Mouse (Mus musculus): ENCODE data around the gene Mtg2. TPM values are rescaled to one million over a fixed set of nuclear protein-coding genes. Genes with fewer than 3 reads are reported as not detected.
A peak's percentile ranks its signal among the peaks of the same experiment; 100 is the strongest.

Mtg2 gene
- polyA plus RNA-seq (2015; fragmentation: Nextera tagmentation; extraction: Ambion mirVana) = 30.3 and 34.8 TPM in 2 replicates

DNA sequence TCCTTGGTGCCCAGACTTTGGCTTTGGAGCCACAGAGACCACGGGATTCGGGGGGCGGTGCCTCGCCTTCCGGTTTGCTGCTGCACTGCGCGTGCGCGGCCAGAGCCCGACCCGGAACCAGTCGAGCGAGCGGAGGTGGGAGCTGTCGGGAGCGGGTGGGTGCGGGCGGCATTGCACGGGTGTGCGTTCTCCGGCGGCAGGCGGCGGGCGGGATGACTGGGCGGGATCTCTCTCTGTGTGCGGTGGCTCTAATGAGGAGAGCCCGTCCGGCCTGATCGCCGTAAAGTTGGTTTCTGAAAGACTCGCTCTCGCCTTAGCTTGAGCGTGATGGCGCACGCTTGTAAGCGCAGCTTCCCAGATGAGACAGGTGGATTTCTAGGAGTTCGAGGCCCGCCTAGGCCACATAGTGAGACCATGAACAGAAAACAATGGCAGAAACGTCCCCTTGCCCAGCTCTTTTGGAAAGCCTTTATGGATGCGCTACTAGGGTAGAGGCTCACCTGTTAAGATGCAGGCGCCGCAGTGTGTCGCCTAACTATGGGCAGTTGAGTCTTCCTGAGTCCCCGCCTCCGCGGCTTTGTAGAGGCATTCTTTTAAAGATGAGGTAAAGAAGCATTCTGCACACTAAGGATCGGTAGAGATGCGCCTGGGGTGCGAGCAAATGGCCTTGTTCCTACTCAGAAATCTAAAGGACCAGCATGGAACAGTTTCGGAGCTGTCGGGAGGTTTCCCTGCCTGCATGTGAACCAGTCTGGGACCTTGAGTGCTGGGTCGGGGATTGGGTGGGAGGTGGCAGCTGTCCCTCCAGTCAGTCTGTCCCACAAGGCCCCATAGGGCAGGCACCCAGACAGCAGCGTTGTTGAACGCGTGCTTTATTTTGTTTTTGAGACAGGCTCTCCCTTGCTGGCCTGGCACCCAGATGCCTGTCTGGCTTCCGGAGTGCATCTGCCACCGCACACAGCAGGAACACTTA is at the start of gene Mtg2:
Mtg2 (plus strand) TSS at position 108 of the 973 bp plus-strand sequence.
- H3K27ac ChIP-seq (replicated peaks) = peak within 1 kb of the TSS; percentile 92
- peaks cover 15% of the 10 kb centered on the region for H3K4me1 ChIP-seq (replicated peaks)
- peak within 1 kb of the TSS; percentile 78 for H3K9ac ChIP-seq
- peak within 1 kb of the TSS; percentile 93 for H3K4me2 ChIP-seq
- 3% methylated on average over 58 of the region's 58 CpGs for WGBS
- ATAC-seq (ENCODE audit: low FRiP score, low read depth) = peak; percentile 97
- H3K9me3 ChIP-seq = no peaks in the 10 kb centered on the region
- peaks cover 19% of the 10 kb centered on the region for H3K36me3 ChIP-seq
- no peaks in the 10 kb centered on the region for H3K27me3 ChIP-seq
- peak within 1 kb of the TSS; percentile 70 for H3K4me3 ChIP-seq

- H3K4me1 ChIP-seq (replicated peaks) = peaks cover 1% of the 10 kb centered on the region
- no peak overlapping the region for H3K27ac ChIP-seq (replicated peaks)
- H3K9me3 ChIP-seq = no peaks in the 10 kb centered on the region
- H3K36me3 ChIP-seq = no peaks in the 10 kb centered on the region
- H3K9ac ChIP-seq = no peak overlapping the region
- no peak for ATAC-seq (ENCODE audit: low FRiP score, low read depth)
- no peak overlapping the region for H3K4me2 ChIP-seq
- WGBS = 88% methylated on average over 8 of the region's 8 CpGs
- H3K27me3 ChIP-seq = peaks cover 12% of the 10 kb centered on the region
- no peak overlapping the region for H3K4me3 ChIP-seq
Measured at GRCm38 (mm10) chr2:180020919-180021318, 49.5 kb upstream of the Mtg2 start.

GRCm38 (mm10) chr2:180022751-180023150 is 47.6 kb upstream of the Mtg2 start:
- Histone ChIP-seq H3K9ac (no peak overlapping the region), H3K27ac (replicated peaks) (no peak overlapping the region), H3K4me3 (no peak overlapping the region), H3K9me3 (no peaks in the 10 kb centered on the region), H3K4me2 (no peak overlapping the region), H3K27me3 (peaks cover 12% of the 10 kb centered on the region), H3K4me1 (replicated peaks) (peaks cover 20% of the 10 kb centered on the region), H3K36me3 (no peaks in the 10 kb centered on the region)
- 67% methylated on average over 6 of the region's 6 CpGs for WGBS
- ATAC-seq (ENCODE audit: low FRiP score, low read depth) = no peak

GRCm38 (mm10) chr2:180024401-180025098 is 45.8 kb upstream of the Mtg2 start, which contains the start of gene Lsm14b:
TSS of gene Lsm14b (plus strand) at chr2:180024987.
- H3K9me3 ChIP-seq = no peaks in the 10 kb centered on the region
- peaks cover 12% of the 10 kb centered on the region for H3K27me3 ChIP-seq
- under 1% methylated on average over 57 of the region's 80 CpGs for WGBS
- peaks cover 17% of the 10 kb centered on the region for H3K36me3 ChIP-seq
- peak within 1 kb of the TSS; percentile 90 for H3K4me2 ChIP-seq
- H3K4me1 ChIP-seq (replicated peaks) = peaks cover 33% of the 10 kb centered on the region
- ATAC-seq (ENCODE audit: low FRiP score, low read depth) = peak; percentile 95
- H3K27ac ChIP-seq (replicated peaks) = peak within 1 kb of the TSS; percentile 96
- peak within 1 kb of the TSS; percentile 85 for H3K4me3 ChIP-seq
- H3K9ac ChIP-seq = peak within 1 kb of the TSS; percentile 96

- H3K36me3 ChIP-seq = peaks cover 24% of the 10 kb centered on the region
- peak overlapping the region; percentile 96 for H3K9ac ChIP-seq
- H3K27me3 ChIP-seq = peaks cover 12% of the 10 kb centered on the region
- ATAC-seq (ENCODE audit: low FRiP score, low read depth) = peak; percentile 9
- WGBS = 0% methylated on average over 71 of the region's 84 CpGs
- peak overlapping the region; percentile 96 for H3K27ac ChIP-seq (replicated peaks)
- H3K4me1 ChIP-seq (replicated peaks) = peaks cover 33% of the 10 kb centered on the region
- H3K4me2 ChIP-seq = peak overlapping the region; percentile 90
- peak overlapping the region; percentile 85 for H3K4me3 ChIP-seq
- no peaks in the 10 kb centered on the region for H3K9me3 ChIP-seq
Measured at GRCm38 (mm10) chr2:180025135-180025860, 45.1 kb upstream of the Mtg2 start.

DNA sequence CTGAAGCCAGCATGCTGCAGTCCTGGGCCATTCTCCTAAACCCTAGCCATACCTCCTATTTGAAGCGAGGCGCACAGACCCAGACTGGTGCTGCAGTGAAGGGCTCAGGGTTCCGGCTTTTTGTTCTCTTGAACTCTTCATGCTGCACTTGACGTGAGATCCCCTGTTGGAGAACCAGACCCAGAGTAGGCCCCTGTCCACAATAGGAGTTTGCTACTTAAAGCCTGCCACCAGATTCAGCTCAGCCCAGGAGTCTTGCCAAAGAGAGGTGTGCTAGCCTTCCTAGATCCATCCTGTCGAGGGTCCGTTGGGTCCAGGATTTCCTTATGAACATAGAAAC is 44.6 kb upstream of the Mtg2 start:
- Histone ChIP-seq H3K4me2 (peak overlapping the region; percentile 90), H3K27me3 (peaks cover 12% of the 10 kb centered on the region), H3K9me3 (no peaks in the 10 kb centered on the region), H3K27ac (replicated peaks) (peak overlapping the region; percentile 96), H3K4me3 (peak overlapping the region; percentile 85), H3K4me1 (replicated peaks) (peaks cover 33% of the 10 kb centered on the region), H3K36me3 (peaks cover 30% of the 10 kb centered on the region), H3K9ac (peak overlapping the region; percentile 96)
- ATAC-seq (ENCODE audit: low FRiP score, low read depth) = no peak
- WGBS = 7% methylated on average over 6 of the region's 6 CpGs

DNA sequence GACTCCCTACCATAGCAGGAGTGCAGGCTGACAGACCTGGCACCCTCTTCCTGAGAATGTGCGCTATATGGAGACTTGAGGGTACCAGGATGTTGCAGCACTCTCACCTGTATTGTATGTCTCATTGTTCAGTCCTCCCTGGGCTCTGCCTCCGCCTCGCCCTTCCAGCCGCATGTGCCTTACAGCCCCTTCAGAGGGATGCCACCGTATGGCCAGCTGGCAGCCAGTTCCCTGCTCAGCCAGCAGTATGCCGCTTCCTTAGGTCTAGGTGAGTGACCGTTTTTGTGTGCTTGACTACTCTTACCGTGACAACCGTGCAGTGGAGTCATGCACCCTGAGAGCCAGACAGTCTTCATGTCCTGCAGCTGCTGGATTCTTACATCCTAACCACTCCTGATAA is 42.6 kb upstream of the Mtg2 start:
- Histone ChIP-seq H3K27me3 (no peaks in the 10 kb centered on the region), H3K9ac (peak overlapping the region; percentile 96; the same call in 1 of the 2 replicates), H3K9me3 (no peaks in the 10 kb centered on the region), H3K4me2 (peak overlapping the region; percentile 90), H3K4me1 (replicated peaks) (peaks cover 33% of the 10 kb centered on the region), H3K36me3 (peaks cover 49% of the 10 kb centered on the region), H3K27ac (replicated peaks) (no peak overlapping the region), H3K4me3 (peak overlapping the region; percentile 85)
- no peak for ATAC-seq (ENCODE audit: low FRiP score, low read depth)
- 64% methylated on average over 9 of the region's 9 CpGs for WGBS

- Histone ChIP-seq H3K9me3 (no peaks in the 10 kb centered on the region), H3K4me2 (no peak overlapping the region), H3K27ac (replicated peaks) (no peak overlapping the region), H3K4me3 (no peak overlapping the region), H3K4me1 (replicated peaks) (peaks cover 28% of the 10 kb centered on the region), H3K36me3 (peaks cover 83% of the 10 kb centered on the region), H3K27me3 (no peaks in the 10 kb centered on the region), H3K9ac (no peak overlapping the region)
- 83% methylated on average over 6 of the region's 6 CpGs for whole genome bisulfite sequencing
- no peak for ATAC-seq (ENCODE audit: low FRiP score, low read depth)
Measured at GRCm38 (mm10) chr2:180031270-180031669, 39.1 kb upstream of the Mtg2 start.

GRCm38 (mm10) chr2:180032925-180033324 is 37.5 kb upstream of the Mtg2 start:
- Histone ChIP-seq H3K27ac (replicated peaks) (no peak overlapping the region), H3K9me3 (no peaks in the 10 kb centered on the region), H3K36me3 (peaks cover 99% of the 10 kb centered on the region), H3K4me1 (replicated peaks) (peaks cover 12% of the 10 kb centered on the region), H3K9ac (no peak overlapping the region), H3K4me2 (no peak overlapping the region), H3K27me3 (no peaks in the 10 kb centered on the region), H3K4me3 (no peak overlapping the region)
- ATAC-seq (ENCODE audit: low FRiP score, low read depth) = no peak
- 85% methylated on average over 3 of the region's 3 CpGs for WGBS

- 62% methylated on average over 3 of the region's 3 CpGs for WGBS
- no peaks in the 10 kb centered on the region for H3K9me3 ChIP-seq
- H3K27me3 ChIP-seq = no peaks in the 10 kb centered on the region
- H3K9ac ChIP-seq = no peak overlapping the region
- H3K36me3 ChIP-seq = peaks cover 99% of the 10 kb centered on the region
- no peak overlapping the region for H3K4me3 ChIP-seq
- H3K4me1 ChIP-seq (replicated peaks) = peaks cover 1% of the 10 kb centered on the region
- no peak overlapping the region for H3K4me2 ChIP-seq
- H3K27ac ChIP-seq (replicated peaks) = no peak overlapping the region
- no peak; the same call in 1 of the 2 replicates for ATAC-seq (ENCODE audit: low FRiP score, low read depth)
Measured at GRCm38 (mm10) chr2:180033956-180034355, 36.4 kb upstream of the Mtg2 start.

DNA sequence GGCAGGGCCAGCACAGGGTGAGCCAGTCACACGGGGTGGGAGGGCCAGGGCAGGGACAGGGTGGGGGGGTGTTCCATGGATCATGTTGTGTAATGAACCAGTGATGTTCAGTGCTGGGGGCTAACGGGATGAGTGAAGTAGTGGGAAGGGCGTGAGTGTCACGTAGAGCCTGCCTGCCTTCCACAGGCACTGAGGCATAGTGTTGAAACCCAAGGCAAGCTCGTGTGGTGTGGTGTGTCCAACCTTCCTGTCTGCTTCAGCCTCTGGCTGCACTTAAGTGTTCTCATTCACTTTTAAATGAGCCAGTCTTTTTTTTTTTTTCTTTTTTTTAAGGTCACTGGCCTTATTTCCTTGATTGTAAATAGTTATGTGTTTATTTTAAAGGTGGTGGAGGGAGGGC is 35.6 kb upstream of the Mtg2 start:
- no peak overlapping the region for H3K27ac ChIP-seq (replicated peaks)
- no peaks in the 10 kb centered on the region for H3K27me3 ChIP-seq
- H3K36me3 ChIP-seq = peaks cover 95% of the 10 kb centered on the region
- no peak overlapping the region for H3K4me2 ChIP-seq
- 76% methylated on average over 5 of the region's 5 CpGs for WGBS
- H3K4me1 ChIP-seq (replicated peaks) = peaks cover 4% of the 10 kb centered on the region
- H3K4me3 ChIP-seq = no peak overlapping the region
- H3K9ac ChIP-seq = no peak overlapping the region
- no peaks in the 10 kb centered on the region for H3K9me3 ChIP-seq
- ATAC-seq (ENCODE audit: low FRiP score, low read depth) = no peak

All from hindbrain, embryonic 15.5 days (tissue).